Mouse (Mus musculus): Measurements from ENCODE around the gene Ripk3. TPM values are rescaled to one million over a fixed set of nuclear protein-coding genes. Genes with fewer than 3 reads are reported as not detected.

Ripk3 gene
- polyA plus RNA-seq (2012; rRNA removed) = 38.8 and 48.4 TPM in 2 replicates

DNA sequence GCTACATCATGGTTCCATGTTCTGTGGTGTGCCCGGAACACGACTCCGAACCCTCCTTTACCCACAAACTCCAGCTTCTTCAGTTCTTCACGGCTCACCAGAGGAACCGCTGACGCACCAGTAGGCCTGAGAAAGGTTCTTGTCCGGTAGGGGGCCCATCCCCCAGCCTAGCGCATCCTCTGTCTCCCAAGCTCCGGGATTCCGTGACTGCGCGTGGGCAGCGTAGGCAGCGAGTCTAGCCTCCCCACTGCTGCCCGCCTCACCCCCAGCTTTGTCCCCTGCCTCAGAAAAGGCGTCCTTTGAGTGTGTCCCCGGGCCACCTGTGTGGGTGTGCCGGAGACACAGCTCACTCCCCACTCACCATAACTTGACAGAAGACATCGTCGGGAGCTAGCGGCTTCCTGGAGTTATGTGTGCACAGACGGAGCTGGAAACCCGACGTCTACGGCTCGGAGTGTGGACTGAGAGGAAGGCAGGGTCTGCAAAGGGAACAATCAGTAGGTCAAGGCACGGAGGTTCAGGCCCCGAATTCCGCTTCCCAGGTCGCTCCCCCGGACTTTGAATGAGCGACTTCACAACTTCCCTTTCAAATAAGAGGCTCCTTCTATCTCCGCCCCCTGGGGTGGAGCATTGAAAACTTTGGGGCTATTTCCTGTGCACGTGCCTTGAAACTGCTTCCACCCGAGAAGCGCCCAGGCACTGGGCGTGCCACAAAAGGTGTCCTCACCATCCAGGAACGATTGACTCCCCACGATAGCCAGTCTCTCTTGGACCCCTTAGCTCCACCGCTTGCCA lies at the start of gene Ripk3:
Ripk3 (minus strand) TSS at position 610 of the 795 bp plus-strand sequence.
- Histone ChIP-seq H3K27me3 (ENCODE audit: control insufficient read depth, insufficient read depth, low read length) (no peaks in the 10 kb centered on the region), H3K36me3 (ENCODE audit: control insufficient read depth, insufficient read depth, low read length) (peaks cover 2% of the 10 kb centered on the region), H3K4me1 (ENCODE audit: control insufficient read depth, insufficient read depth, insufficient read length) (peaks cover 5% of the 10 kb centered on the region; the same call in 1 of the 2 replicates), H3K4me3 (ENCODE audit: extremely low read depth, insufficient read depth, insufficient read length) (peak within 1 kb of the TSS; percentile 64), H3K27ac (ENCODE audit: insufficient read depth, low read length) (peak within 1 kb of the TSS; percentile 30; the same call in 1 of the 2 replicates)
- TF ChIP-seq POLR2A (IDR thresholded peaks at IDR 0.05; ENCODE audit: low read depth, low read length) (0 out of 2 replicates have a peak, but pooled peaks have one; percentile 14), CTCF (IDR thresholded peaks at IDR 0.05; ENCODE audit: extremely low read depth, insufficient read depth, insufficient read length, insufficient replicate concordance) (no peak)
- WGBS = 2% methylated on average over 40 of the region's 40 CpGs
- peak; percentile 63 to 68 for DNase-seq (ENCODE audit: low read depth in 1 of 2, low spot score in 2 of 2)

DNA sequence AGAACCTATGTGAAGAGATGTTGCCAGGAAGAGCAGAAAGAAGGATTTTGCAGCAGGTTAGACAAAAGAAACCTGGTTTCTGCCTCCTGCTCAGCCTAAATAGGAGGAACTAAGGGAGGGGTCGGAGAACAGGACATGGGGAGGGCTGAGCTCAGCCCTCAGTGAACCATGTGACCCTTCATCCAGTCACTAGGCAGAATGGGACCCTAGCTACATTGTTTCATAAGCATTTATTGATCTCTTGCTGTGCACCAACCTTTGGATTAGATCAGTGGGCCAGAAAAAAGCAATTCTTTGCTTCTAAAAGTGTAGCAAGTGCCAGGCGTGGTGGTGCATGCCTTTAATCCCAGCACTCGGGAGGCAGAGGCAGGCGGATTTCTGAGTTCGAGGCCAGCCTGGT lies 49.6 kb upstream of the Ripk3 start:
- TF ChIP-seq POLR2A (IDR thresholded peaks at IDR 0.05; ENCODE audit: low read depth, low read length) = no peak
- TF ChIP-seq CTCF (IDR thresholded peaks at IDR 0.05; ENCODE audit: extremely low read depth, insufficient read depth, insufficient read length, insufficient replicate concordance) = no peak
- Histone ChIP-seq H3K27ac (ENCODE audit: insufficient read depth, low read length) (no peak overlapping the region), H3K36me3 (ENCODE audit: control insufficient read depth, insufficient read depth, low read length) (no peaks in the 10 kb centered on the region), H3K4me1 (ENCODE audit: control insufficient read depth, insufficient read depth, insufficient read length) (no peaks in the 10 kb centered on the region), H3K4me3 (ENCODE audit: extremely low read depth, insufficient read depth, insufficient read length) (no peak overlapping the region), H3K27me3 (ENCODE audit: control insufficient read depth, insufficient read depth, low read length) (no peaks in the 10 kb centered on the region)
- DNase-seq (ENCODE audit: low read depth in 1 of 2, low spot score in 2 of 2) = no peak
- 85% methylated on average over 5 of the region's 5 CpGs for WGBS

DNA sequence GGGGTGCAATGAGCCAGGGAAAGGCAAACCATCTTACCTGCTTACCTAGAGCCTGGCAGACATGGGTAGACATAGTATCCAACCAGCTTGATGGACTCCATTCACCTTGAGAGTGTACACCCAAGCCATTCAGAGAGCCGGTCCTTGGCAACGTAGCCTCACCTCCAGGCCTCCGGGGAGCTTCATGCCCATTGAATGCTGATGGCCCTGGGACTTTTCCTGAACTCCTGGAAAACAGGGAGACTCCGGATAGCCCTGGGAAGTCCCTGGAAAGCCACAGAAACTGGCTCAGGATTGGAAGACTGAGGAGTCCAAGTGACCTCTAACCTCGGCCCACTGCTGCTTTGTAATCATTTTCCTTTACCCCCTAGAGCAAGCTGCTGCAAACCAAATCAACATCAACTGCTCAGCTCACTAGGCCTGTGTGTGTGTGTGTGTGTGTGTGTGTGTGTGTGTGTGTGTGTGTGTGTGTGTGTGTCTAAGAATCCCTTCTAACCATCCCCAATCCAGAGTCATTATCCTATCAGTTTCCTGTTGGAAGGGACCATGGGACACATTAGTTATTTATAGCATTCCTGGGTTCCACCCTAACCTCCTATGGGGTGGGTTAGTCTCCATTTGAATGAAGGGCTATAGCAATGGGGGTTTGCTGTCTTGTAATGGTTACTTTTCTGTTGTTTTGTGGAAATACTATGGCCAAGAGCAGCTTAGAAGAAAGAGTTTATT lies 46.3 kb upstream of the Ripk3 start:
- no peaks in the 10 kb centered on the region; the same call in 1 of the 2 replicates for H3K27me3 ChIP-seq (ENCODE audit: control insufficient read depth, insufficient read depth, low read length)
- no peak overlapping the region for H3K4me3 ChIP-seq (ENCODE audit: extremely low read depth, insufficient read depth, insufficient read length)
- WGBS = 76% methylated on average over 5 of the region's 5 CpGs
- H3K36me3 ChIP-seq (ENCODE audit: control insufficient read depth, insufficient read depth, low read length) = no peaks in the 10 kb centered on the region
- no peak for TF ChIP-seq POLR2A (IDR thresholded peaks at IDR 0.05; ENCODE audit: low read depth, low read length)
- TF ChIP-seq CTCF (IDR thresholded peaks at IDR 0.05; ENCODE audit: extremely low read depth, insufficient read depth, insufficient read length, insufficient replicate concordance) = no peak
- no peaks in the 10 kb centered on the region for H3K4me1 ChIP-seq (ENCODE audit: control insufficient read depth, insufficient read depth, insufficient read length)
- DNase-seq (ENCODE audit: low read depth in 1 of 2, low spot score in 2 of 2) = no peak
- no peak overlapping the region for H3K27ac ChIP-seq (ENCODE audit: insufficient read depth, low read length)

- TF ChIP-seq CTCF (IDR thresholded peaks at IDR 0.05; ENCODE audit: extremely low read depth, insufficient read depth, insufficient read length, insufficient replicate concordance) (no peak), POLR2A (IDR thresholded peaks at IDR 0.05; ENCODE audit: low read depth, low read length) (no peak)
- Histone ChIP-seq H3K27me3 (ENCODE audit: control insufficient read depth, insufficient read depth, low read length) (no peaks in the 10 kb centered on the region; the same call in 1 of the 2 replicates), H3K36me3 (ENCODE audit: control insufficient read depth, insufficient read depth, low read length) (no peaks in the 10 kb centered on the region), H3K4me1 (ENCODE audit: control insufficient read depth, insufficient read depth, insufficient read length) (no peaks in the 10 kb centered on the region), H3K27ac (ENCODE audit: insufficient read depth, low read length) (no peak overlapping the region), H3K4me3 (ENCODE audit: extremely low read depth, insufficient read depth, insufficient read length) (no peak overlapping the region)
- DNase-seq (ENCODE audit: low read depth in 1 of 2, low spot score in 2 of 2) = no peak
- WGBS = 83% methylated on average over 4 of the region's 4 CpGs
Measured at GRCm38 (mm10) chr14:55833126-55833525, 44.5 kb upstream of the Ripk3 start.

DNA sequence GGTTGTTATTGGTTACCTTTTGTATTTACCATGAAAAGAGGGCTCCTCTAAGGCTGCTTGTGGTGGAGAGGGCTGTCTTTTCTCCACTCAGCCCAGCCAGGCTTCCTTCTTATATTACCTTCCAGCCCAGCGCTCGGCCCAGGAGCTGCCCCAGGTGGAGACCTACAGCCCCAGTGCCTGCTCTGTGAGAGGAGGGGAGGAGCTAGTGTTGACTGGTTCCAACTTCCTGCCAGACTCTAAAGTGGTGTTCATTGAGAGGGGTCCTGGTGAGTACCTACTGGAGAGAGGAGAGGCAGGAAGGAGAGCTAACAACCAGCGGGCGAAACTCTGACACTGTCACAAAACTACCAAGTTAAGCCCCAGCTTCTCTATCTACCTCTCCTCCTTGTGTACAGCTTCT lies 41.7 kb upstream of the Ripk3 start:
- H3K27me3 ChIP-seq (ENCODE audit: control insufficient read depth, insufficient read depth, low read length) = peaks cover 14% of the 10 kb centered on the region
- H3K36me3 ChIP-seq (ENCODE audit: control insufficient read depth, insufficient read depth, low read length) = no peaks in the 10 kb centered on the region
- DNase-seq (ENCODE audit: low read depth in 1 of 2, low spot score in 2 of 2) = no peak
- TF ChIP-seq CTCF (IDR thresholded peaks at IDR 0.05; ENCODE audit: extremely low read depth, insufficient read depth, insufficient read length, insufficient replicate concordance) (no peak), POLR2A (IDR thresholded peaks at IDR 0.05; ENCODE audit: low read depth, low read length) (no peak)
- WGBS = 62% methylated on average over 4 of the region's 4 CpGs
- H3K4me1 ChIP-seq (ENCODE audit: control insufficient read depth, insufficient read depth, insufficient read length) = no peaks in the 10 kb centered on the region; the same call in 1 of the 2 replicates
- H3K4me3 ChIP-seq (ENCODE audit: extremely low read depth, insufficient read depth, insufficient read length) = no peak overlapping the region
- H3K27ac ChIP-seq (ENCODE audit: insufficient read depth, low read length) = no peak overlapping the region

GRCm38 (mm10) chr14:55829854-55830253 lies 41.2 kb upstream of the Ripk3 start:
- TF ChIP-seq POLR2A (IDR thresholded peaks at IDR 0.05; ENCODE audit: low read depth, low read length) (no peak), CTCF (IDR thresholded peaks at IDR 0.05; ENCODE audit: extremely low read depth, insufficient read depth, insufficient read length, insufficient replicate concordance) (no peak)
- H3K27me3 ChIP-seq (ENCODE audit: control insufficient read depth, insufficient read depth, low read length) = peaks cover 18% of the 10 kb centered on the region
- no peak overlapping the region for H3K4me3 ChIP-seq (ENCODE audit: extremely low read depth, insufficient read depth, insufficient read length)
- H3K4me1 ChIP-seq (ENCODE audit: control insufficient read depth, insufficient read depth, insufficient read length) = no peaks in the 10 kb centered on the region; the same call in 1 of the 2 replicates
- H3K36me3 ChIP-seq (ENCODE audit: control insufficient read depth, insufficient read depth, low read length) = no peaks in the 10 kb centered on the region
- no peak for DNase-seq (ENCODE audit: low read depth in 1 of 2, low spot score in 2 of 2)
- no peak overlapping the region for H3K27ac ChIP-seq (ENCODE audit: insufficient read depth, low read length)
- WGBS = 88% methylated on average over 16 of the region's 16 CpGs

Data from spleen, adult 2 months (tissue).